Mouse (Mus musculus) small intestine, adult 2 months (tissue): Measurements from ENCODE around the gene Psmb6.

Experiments used
- CTCF ChIP-seq: fragments of 200-500 bp; IDR thresholded peaks from 2 replicates; pipeline ENCODE4 v1.5.1; 2012; ENCODE audit warnings: low read depth, mild to moderate bottlenecking, control low read depth, inconsistent platforms, low read length, moderate library complexity, mixed read lengths; ENCODE audit not compliant: insufficient replicate concordance, insufficient read length; ENCODE audit errors: extremely low read depth
- POLR2A ChIP-seq: fragments of 200-500 bp; IDR thresholded peaks from 2 replicates; pipeline ENCODE4 v1.6.1; 2012; ENCODE audit warnings: low read depth, mild to moderate bottlenecking, control low read depth, inconsistent platforms, low read length, moderate library complexity

- TF ChIP-seq POLR2A (no peak), CTCF (no peak)
Observed at GRCm38 (mm10) chr11:70541415-70541814, 16.2 kb downstream of the Psmb6 start.
